Mouse (Mus musculus) neural tube, embryonic 12.5 days (tissue): Measurements from ENCODE around the gene Acat3. TPM values are rescaled to one million over a fixed set of nuclear protein-coding genes. Genes with fewer than 3 reads are reported as not detected.
"Not testable (repeated sequence)": the region's sequence is repeated elsewhere in the genome, so short reads cannot be mapped to it uniquely, and the experiment has no call there.

Experiments
- ATAC-seq: fragments of 200-750 bp; cut with Nextera tagmentation; 2 replicates; pipeline ENCODE4 v1.8.0; 2017; ENCODE audit warnings: low read depth, mild to moderate bottlenecking, moderate TSS enrichment, moderate library complexity; ENCODE audit not compliant: low FRiP score
- H3K27ac ChIP-seq: fragments of 300-500 bp; sonication (generic); 2 replicates; pipeline ENCODE4 v1.5.1; 2016
- H3K27me3 ChIP-seq: fragments of 300-500 bp; sonication (generic); replicated peaks from 2 replicates; pipeline ENCODE4 v1.6.1; 2016; ENCODE audit warnings: mild to moderate bottlenecking
- H3K36me3 ChIP-seq: fragments of 300-500 bp; sonication (generic); 2 replicates; pipeline ENCODE4 v1.6.1; 2016; ENCODE audit warnings: mild to moderate bottlenecking
- H3K4me1 ChIP-seq: fragments of 300-500 bp; sonication (generic); 2 replicates; pipeline ENCODE4 v1.6.1; 2016
- H3K4me2 ChIP-seq: fragments of 300-500 bp; sonication (generic); replicated peaks from 2 replicates; pipeline ENCODE4 v1.6.1; 2016; ENCODE audit warnings: mild to moderate bottlenecking
- H3K4me3 ChIP-seq: fragments of 300-500 bp; sonication (generic); 2 replicates; pipeline ENCODE4 v1.5.1; 2016
- H3K9ac ChIP-seq: fragments of 300-500 bp; sonication (generic); 2 replicates; pipeline ENCODE4 v1.6.1; 2016; ENCODE audit warnings: mild to moderate bottlenecking
- H3K9me3 ChIP-seq: fragments of 300-500 bp; sonication (generic); 2 replicates; pipeline ENCODE4 v1.6.1; 2016; ENCODE audit warnings: mild to moderate bottlenecking
- whole genome bisulfite sequencing: fragments of 180-500 bp; shearing (Covaris S2); methylation state at CpG from one replicate; pipeline ENCODE4 v1.1.7; 2016; 5-methylcytosine and 5-hydroxymethylcytosine counted together
- polyA plus RNA-seq: library from polyadenylated mRNA; unstranded; fragments of >200 nt; fragmentation: Nextera tagmentation; extraction: Ambion mirVana; gene quantifications from 2 replicates; pipeline ENCODE4 v1.2.1, GENCODE M21; 2016

Gene Acat3
- 0.60 and 1.2 TPM in 2 replicates for polyA plus RNA-seq

DNA sequence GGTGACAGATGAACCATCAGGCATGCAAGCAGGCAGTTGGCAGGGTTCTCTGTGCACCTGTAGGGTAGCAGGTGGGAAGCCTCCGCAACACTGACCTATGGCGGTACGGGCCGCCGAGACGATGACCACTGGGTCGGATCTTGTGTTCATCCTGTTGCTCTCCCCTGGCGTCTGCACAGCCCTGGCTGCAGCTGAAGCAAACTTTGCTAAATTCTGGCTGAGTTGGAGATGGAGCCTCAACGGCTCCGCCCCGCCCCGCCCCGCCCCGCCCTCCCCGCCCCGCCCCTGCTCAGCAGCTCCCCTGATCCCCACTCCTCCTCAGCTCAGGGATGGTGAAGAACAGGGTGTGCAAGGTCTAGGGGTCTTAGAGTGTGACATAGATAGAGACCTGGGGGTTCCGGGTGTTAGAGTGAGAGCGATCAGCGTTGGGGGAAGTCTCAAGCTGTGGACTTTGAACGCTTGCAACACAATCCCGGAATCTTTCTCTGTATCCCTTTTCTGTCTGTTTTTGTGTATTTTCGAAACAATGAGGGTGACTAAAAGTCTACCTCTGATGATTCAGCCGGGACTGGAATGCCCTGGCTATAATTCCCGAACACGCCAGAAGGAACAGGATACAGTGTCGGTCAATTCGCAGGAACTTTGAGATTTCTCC is at the start of gene Acat3:
Acat3 (minus strand) TSS at position 450 of the 655 bp plus-strand sequence.
- Histone ChIP-seq H3K4me3 (no peak within 1 kb of the TSS), H3K27ac (no peak within 1 kb of the TSS), H3K27me3 (no peaks in the 10 kb centered on the region), H3K4me1 (peaks cover 6% of the 10 kb centered on the region), H3K9me3 (no peaks in the 10 kb centered on the region), H3K36me3 (peaks cover 29% of the 10 kb centered on the region), H3K4me2 (peak within 1 kb of the TSS; percentile 45), H3K9ac (peak within 1 kb of the TSS; percentile 5; the same call in 1 of the 2 replicates)
- WGBS = 15% methylated on average over 27 of the region's 27 CpGs
- ATAC-seq = peak; percentile 37; the same call in 1 of the 2 replicates

DNA sequence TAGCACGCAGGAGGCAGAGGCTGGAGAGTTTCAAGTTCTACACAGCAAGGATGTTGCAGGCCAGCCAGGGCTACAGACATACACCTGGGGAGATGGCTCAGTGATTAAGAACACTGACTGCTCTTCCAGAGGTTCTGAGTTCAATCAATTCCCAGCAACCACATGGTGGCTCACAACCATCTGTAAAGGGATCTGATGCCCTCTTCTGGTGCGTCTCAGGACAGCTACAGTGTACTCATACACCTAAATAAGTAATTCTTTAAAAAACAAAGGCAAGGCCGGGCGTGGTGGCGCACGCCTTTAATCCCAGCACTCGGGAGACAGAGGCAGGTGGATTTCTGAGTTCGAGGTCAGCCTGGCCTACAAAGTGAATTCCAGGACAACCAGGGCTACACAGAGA is 47.7 kb upstream of the Acat3 start:
- H3K27ac ChIP-seq = not testable (repeated sequence)
- WGBS = 96% methylated on average over 8 of the region's 8 CpGs

DNA sequence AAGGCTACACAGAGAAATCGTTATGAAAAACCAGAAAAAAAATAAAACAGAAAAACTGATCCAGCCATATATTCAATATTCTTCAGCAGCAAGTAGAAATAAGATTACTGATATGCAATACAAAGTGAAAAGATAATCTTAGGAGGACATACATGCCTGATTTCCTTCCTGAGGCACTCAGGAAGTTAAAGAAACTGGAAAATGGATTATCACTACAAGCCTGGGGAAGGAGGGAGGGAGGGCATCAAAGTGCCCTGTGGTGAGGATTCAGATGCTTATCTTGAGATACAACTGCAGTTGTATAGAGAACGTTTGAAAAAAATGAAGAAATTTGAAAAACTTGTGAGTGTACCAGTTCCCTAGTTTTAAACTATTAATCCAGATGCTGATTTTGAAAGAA is 43.6 kb upstream of the Acat3 start:
- Histone ChIP-seq H3K4me2 (no peak overlapping the region), H3K4me3 (no peak overlapping the region), H3K27ac (no peak overlapping the region), H3K9ac (no peak overlapping the region), H3K36me3 (peaks cover 38% of the 10 kb centered on the region), H3K27me3 (no peaks in the 10 kb centered on the region), H3K4me1 (0 out of 2 replicates have a peak, but pooled peaks cover 2% of the 10 kb centered on the region), H3K9me3 (no peaks in the 10 kb centered on the region)
- 93% methylated on average over 2 of the region's 2 CpGs for WGBS
- ATAC-seq = no peak

More for the DNA sequence above, 47.7 kb upstream of the Acat3 start:
- not testable (repeated sequence) for H3K4me3 ChIP-seq, H3K27me3 ChIP-seq, H3K4me2 ChIP-seq, ATAC-seq, H3K9ac ChIP-seq, H3K9me3 ChIP-seq
- Histone ChIP-seq H3K4me1 (peaks cover 13% of the 10 kb centered on the region), H3K36me3 (peaks cover 11% of the 10 kb centered on the region)

DNA sequence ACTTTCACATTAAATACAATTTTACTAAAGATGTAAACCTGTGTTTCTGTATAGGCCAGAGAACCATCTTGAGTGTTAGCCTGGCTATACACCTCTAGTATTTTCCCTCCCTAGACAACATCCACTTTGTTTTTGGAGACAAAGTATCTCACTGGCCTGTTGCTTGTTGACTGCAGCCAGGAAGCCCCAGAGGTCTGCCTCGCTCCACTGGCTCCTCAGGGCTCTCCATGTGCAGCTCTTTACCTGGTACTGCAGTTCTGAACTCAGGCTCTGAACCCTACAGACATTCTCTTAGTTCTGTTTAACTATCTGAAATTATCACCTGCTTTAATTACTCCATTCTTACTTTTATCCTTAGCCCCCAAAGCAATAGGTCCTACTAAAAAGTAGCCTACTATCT is 38.1 kb upstream of the Acat3 start:
- 92% methylated on average over 1 of the region's 1 CpGs for WGBS
- Histone ChIP-seq H3K4me2 (no peak overlapping the region), H3K36me3 (peaks cover 58% of the 10 kb centered on the region), H3K27ac (no peak overlapping the region), H3K9ac (no peak overlapping the region), H3K9me3 (no peaks in the 10 kb centered on the region), H3K4me1 (no peaks in the 10 kb centered on the region), H3K4me3 (no peak overlapping the region), H3K27me3 (no peaks in the 10 kb centered on the region)
- ATAC-seq = no peak

DNA sequence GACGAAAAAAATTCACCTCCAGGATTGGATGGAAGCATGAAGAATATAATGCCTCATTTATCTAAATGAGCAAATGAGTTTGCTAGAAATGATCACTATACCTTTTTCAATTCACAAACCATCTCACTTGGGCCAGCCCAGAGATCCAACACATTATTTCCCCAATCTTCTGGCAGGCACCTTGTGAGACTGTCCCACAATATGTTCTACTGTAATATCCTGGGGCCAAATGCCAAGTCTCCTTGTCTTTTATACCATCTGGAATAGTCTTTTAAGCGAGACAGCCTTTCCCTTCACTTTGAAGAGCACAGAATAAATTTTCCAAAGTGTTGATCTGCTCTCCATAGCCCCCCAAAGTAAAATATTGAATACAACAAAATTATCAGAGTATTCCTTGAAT is 33.5 kb upstream of the Acat3 start:
- no peaks in the 10 kb centered on the region for H3K27me3 ChIP-seq
- ATAC-seq = no peak
- WGBS = 91% methylated on average over 2 of the region's 2 CpGs
- H3K27ac ChIP-seq = no peak overlapping the region
- H3K4me3 ChIP-seq = no peak overlapping the region
- H3K4me2 ChIP-seq = no peak overlapping the region
- no peaks in the 10 kb centered on the region for H3K4me1 ChIP-seq
- H3K9me3 ChIP-seq = no peaks in the 10 kb centered on the region
- H3K9ac ChIP-seq = no peak overlapping the region
- H3K36me3 ChIP-seq = peaks cover 39% of the 10 kb centered on the region

DNA sequence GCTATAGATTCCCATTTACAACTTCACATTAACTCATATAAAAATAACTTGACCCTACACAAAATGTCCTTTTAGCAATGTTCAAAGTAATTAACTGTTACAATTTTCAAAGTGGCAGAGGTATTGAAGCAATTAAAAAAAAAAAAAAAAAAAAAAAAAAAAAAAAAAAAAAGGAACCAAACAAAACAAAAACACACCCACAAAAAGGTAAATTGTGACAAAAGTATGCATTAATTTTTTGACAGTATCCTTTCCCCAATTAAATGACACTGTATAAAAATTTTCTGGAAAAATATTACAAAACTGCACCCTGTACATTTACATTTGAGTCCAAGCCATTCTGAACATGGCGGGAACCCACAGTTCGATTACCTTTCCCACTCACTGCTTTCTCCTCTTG is 26.8 kb upstream of the Acat3 start:
- no peak overlapping the region for H3K27ac ChIP-seq
- no peak overlapping the region for H3K4me3 ChIP-seq
- no peak overlapping the region for H3K4me2 ChIP-seq
- no peak for ATAC-seq
- H3K36me3 ChIP-seq = peaks cover 26% of the 10 kb centered on the region
- H3K9ac ChIP-seq = no peak overlapping the region
- no peaks in the 10 kb centered on the region for H3K9me3 ChIP-seq
- WGBS = 95% methylated on average over 2 of the region's 2 CpGs
- no peaks in the 10 kb centered on the region for H3K27me3 ChIP-seq
- H3K4me1 ChIP-seq = no peaks in the 10 kb centered on the region

DNA sequence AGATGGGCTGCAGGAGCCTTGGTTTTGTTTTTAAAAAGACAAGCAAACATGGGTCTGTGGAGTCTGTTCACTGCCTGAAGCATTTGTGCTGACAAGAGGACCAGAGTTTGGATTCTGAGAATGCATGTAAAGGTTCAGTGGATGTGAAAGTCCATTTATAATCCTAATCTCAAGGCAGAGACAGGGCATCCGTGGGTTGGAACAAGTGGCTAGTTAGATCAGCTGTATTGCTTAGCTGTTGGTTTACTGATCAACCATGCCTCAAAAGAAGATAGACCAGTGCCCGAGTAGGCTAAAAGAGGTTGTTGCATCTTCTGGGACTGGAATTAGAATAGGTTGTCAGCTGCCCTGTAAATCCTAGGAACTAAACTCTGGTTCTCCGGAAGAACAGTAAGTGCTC is 23.1 kb upstream of the Acat3 start:
- ATAC-seq = no peak
- 87% methylated on average over 3 of the region's 3 CpGs for WGBS
- Histone ChIP-seq H3K27ac (no peak overlapping the region), H3K27me3 (no peaks in the 10 kb centered on the region), H3K4me2 (no peak overlapping the region), H3K4me3 (no peak overlapping the region), H3K9me3 (no peaks in the 10 kb centered on the region), H3K4me1 (peaks cover 10% of the 10 kb centered on the region; the same call in 1 of the 2 replicates), H3K9ac (no peak overlapping the region), H3K36me3 (peaks cover 25% of the 10 kb centered on the region)

DNA sequence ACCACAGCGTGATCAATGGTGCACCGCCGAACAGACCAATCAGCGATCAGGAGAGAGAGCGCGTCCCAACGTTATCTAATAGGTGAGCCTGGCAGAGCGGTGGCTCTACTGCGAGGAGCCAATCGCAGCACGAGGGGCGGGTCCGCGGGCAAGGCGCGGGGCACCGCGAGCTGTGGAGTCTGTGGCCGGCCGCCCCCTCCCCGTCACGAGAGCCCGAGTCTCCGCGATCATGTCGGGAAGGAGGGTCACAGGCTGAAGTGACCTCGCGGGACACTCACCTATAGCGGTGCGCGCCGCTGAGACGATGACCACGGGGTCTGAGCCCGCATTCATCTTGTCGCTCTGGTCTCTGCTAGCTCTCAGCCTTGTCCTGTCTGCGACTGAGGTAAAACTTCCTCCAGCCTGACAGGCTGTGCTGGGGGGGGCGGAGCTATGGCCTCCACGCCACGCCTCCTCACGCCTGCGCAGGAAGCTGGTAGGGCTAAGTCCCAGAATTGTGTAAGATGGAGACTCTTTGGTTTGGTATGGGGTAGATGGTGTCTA is 20.0 kb upstream of the Acat3 start, which contains the start of gene Acat2:
Acat2 (minus strand) TSS at position 417 of the 543 bp plus-strand sequence.
- Histone ChIP-seq H3K27me3 (no peaks in the 10 kb centered on the region), H3K27ac (peak within 1 kb of the TSS; percentile 75), H3K9me3 (no peaks in the 10 kb centered on the region), H3K4me3 (peak within 1 kb of the TSS; percentile 65), H3K4me2 (peak within 1 kb of the TSS; percentile 72), H3K36me3 (peaks cover 18% of the 10 kb centered on the region), H3K9ac (peak within 1 kb of the TSS; percentile 64), H3K4me1 (peaks cover 17% of the 10 kb centered on the region)
- peak; percentile 99 for ATAC-seq
- under 1% methylated on average over 42 of the region's 42 CpGs for WGBS

DNA sequence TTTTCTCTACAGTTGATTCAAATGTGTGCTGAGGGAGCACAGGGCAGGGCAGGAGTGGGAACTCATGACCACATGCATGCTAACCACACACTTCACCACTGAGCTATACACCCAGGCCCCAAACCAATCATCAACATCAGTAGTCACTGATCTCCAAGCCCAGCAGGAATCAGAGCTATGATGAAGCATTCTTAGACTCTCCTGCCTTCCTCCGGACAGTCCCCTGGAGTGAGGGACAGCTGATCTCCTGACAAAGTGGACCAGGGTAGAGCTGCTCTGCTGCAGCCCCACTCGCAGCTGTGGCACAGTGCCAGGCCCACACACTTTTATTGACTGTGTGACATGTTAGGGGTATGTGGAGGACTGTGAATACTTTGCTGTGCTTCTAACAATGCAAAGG is 19.0 kb upstream of the Acat3 start:
- peak overlapping the region; percentile 26; the same call in 1 of the 2 replicates for H3K4me3 ChIP-seq
- WGBS = 38% methylated on average over 2 of the region's 2 CpGs
- H3K4me1 ChIP-seq = peaks cover 17% of the 10 kb centered on the region
- not testable (repeated sequence) for H3K27ac ChIP-seq, H3K9me3 ChIP-seq, H3K27me3 ChIP-seq, ATAC-seq
- peak overlapping the region; percentile 38; the same call in 1 of the 2 replicates for H3K9ac ChIP-seq
- peak overlapping the region; percentile 56 for H3K4me2 ChIP-seq
- H3K36me3 ChIP-seq = peaks cover 18% of the 10 kb centered on the region

DNA sequence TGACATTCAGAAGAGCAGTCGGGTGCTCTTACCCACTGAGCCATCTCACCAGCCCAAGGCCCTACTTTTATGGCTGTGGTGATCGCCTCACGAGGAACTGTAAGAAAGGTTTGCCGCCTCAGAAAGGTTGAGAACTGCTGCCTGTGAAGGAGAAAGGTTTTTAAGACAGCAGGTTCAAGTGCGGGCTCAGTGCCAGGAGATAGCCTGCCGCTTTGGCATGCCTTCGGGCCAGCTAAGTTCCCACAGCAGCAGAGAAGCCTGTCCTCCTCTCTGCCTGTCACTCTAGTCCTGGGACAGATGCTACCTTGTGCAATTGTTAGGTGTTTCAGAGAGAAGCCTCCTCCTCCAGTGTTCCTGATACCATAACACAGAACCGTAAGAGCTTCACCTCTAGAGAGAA is 16.3 kb upstream of the Acat3 start:
- Histone ChIP-seq H3K9me3 (no peaks in the 10 kb centered on the region), H3K27me3 (no peaks in the 10 kb centered on the region), H3K36me3 (peaks cover 35% of the 10 kb centered on the region), H3K4me2 (no peak overlapping the region), H3K9ac (no peak overlapping the region), H3K27ac (no peak overlapping the region), H3K4me3 (no peak overlapping the region), H3K4me1 (peaks cover 17% of the 10 kb centered on the region)
- ATAC-seq = no peak
- WGBS = 94% methylated on average over 8 of the region's 8 CpGs

DNA sequence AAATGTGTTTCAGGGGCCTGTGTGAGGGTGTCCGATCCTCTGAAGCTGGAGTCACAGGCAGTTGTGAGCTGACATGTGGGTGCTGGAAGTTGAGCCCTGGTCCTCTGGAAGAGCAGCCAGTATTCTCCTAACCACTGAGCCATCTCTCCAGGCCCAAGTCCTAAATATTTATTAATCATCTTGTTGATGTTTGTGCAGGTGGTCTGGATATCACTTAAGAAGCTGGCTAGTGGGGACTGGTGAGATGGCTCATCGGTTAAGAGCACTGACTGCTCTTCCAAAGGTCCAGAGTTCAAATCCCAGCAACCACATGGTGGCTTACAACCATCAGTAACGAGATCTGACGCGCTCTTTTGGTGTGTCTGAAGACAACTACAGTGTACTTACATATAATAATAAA is 9.3 kb upstream of the Acat3 start:
- WGBS = 91% methylated on average over 5 of the region's 5 CpGs
- Histone ChIP-seq H3K27me3 (no peaks in the 10 kb centered on the region), H3K4me2 (no peak overlapping the region), H3K4me3 (no peak overlapping the region), H3K9ac (no peak overlapping the region), H3K4me1 (no peaks in the 10 kb centered on the region), H3K9me3 (no peaks in the 10 kb centered on the region), H3K27ac (no peak overlapping the region), H3K36me3 (peaks cover 70% of the 10 kb centered on the region)
- no peak for ATAC-seq

DNA sequence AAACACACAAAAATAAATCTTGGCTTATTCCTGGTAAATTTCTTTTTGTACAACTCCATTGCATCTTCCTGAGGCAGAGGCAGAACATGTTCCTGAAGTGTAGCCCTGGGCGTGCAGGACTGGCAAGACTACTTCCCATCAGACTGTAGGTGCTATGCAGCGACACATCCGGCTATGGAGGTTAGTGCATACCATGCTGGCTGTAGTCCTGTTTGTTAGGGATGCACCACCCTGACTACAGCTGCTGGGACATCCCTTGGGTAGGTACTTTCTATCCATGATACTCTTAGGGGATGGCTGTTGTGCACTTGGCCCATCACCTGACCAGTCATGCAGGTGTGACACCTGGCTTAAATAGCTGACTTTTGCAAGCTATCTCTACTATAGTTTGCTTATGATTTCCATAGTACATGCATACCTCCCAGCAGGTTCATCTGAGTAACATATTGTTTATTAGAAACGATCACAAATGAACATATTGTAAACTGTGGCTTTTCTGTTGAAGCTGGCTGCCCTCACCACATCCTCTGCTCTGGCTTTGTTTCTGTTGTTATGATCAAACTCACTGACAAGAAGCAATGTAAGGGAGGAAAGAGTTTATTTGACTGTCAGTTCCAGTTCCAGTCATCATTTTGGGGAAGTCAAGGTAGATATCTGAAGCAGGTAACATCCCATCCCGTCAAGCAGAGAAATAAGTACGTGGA is 2.2 kb upstream of the Acat3 start:
- Histone ChIP-seq H3K9me3 (no peaks in the 10 kb centered on the region), H3K4me2 (no peak overlapping the region), H3K27me3 (no peaks in the 10 kb centered on the region), H3K36me3 (peaks cover 45% of the 10 kb centered on the region), H3K4me1 (peaks cover 6% of the 10 kb centered on the region), H3K27ac (no peak overlapping the region), H3K4me3 (no peak overlapping the region), H3K9ac (no peak overlapping the region)
- no peak for ATAC-seq
- WGBS = 93% methylated on average over 6 of the region's 6 CpGs
